Mouse (Mus musculus): ENCODE data around the gene Dhdh. TPM values are rescaled to one million over a fixed set of nuclear protein-coding genes. Genes with fewer than 3 reads are reported as not detected.

Dhdh gene
- total and polyA plus RNA-seq, 3 experiments: 1.6 to 18.0 (median 6.8) TPM

GRCm38 (mm10) chr7:45451344-45451982 lies 37.1 kb downstream of the Dhdh start:
- Histone ChIP-seq H3K4me3 (ENCODE audit: low read depth, low read length) (no peak overlapping the region), H3K36me3 (replicated peaks) (peaks cover 83% of the 10 kb centered on the region), H3K27me3 (ENCODE audit: insufficient read depth, low read length) (no peaks in the 10 kb centered on the region; the same call in 1 of the 2 replicates), H3K9me3 (replicated peaks) (no peaks in the 10 kb centered on the region), H3K4me1 (ENCODE audit: insufficient read depth, low read depth, low read length) (peaks cover 39% of the 10 kb centered on the region)
- TF ChIP-seq POLR2AphosphoS5 (IDR thresholded peaks at IDR 0.05; ENCODE audit: insufficient replicate concordance, low read depth, low read length) (no peak), CTCF (IDR thresholded peaks at IDR 0.05; ENCODE audit: low read depth, low read length) (peak; percentile 77), GATA2 (IDR thresholded peaks at IDR 0.05; ENCODE audit: borderline replicate concordance, low read depth, low read length) (no peak)
- DNase-seq (ENCODE audit: low spot score): peak; percentile 75
- peak; percentile 59; the same call in 1 of the 2 replicates for ATAC-seq (ENCODE audit: extremely low read depth, insufficient number of reproducible peaks, low FRiP score, poor library complexity, severe bottlenecking)

- TF ChIP-seq GATA1 (IDR thresholded peaks at IDR 0.05; ENCODE audit: borderline replicate concordance, low read length): no peak
- no peak for TF ChIP-seq GATA2 (IDR thresholded peaks at IDR 0.05; ENCODE audit: borderline replicate concordance, low read depth, low read length)
- H3K27me3 ChIP-seq (ENCODE audit: insufficient read depth, low read length): no peaks in the 10 kb centered on the region
- H3K9me3 ChIP-seq (replicated peaks): no peaks in the 10 kb centered on the region
- peaks cover 30% of the 10 kb centered on the region for H3K4me1 ChIP-seq (ENCODE audit: insufficient read depth, low read depth, low read length)
- H3K4me3 ChIP-seq (ENCODE audit: low read depth, low read length): no peak overlapping the region
- H3K36me3 ChIP-seq (replicated peaks): peaks cover 81% of the 10 kb centered on the region
- no peak for DNase-seq (ENCODE audit: low spot score)
- no peak for ATAC-seq (ENCODE audit: extremely low read depth, insufficient number of reproducible peaks, low FRiP score, poor library complexity, severe bottlenecking)
Observed at GRCm38 (mm10) chr7:45449974-45450373, 38.6 kb downstream of the Dhdh start.

GRCm38 (mm10) chr7:45447325-45447990 lies 41.1 kb downstream of the Dhdh start:
- Histone ChIP-seq H3K27me3 (ENCODE audit: insufficient read depth, low read length) (no peaks in the 10 kb centered on the region), H3K36me3 (replicated peaks) (peaks cover 84% of the 10 kb centered on the region), H3K9me3 (replicated peaks) (no peaks in the 10 kb centered on the region), H3K4me1 (ENCODE audit: insufficient read depth, low read depth, low read length) (peaks cover 50% of the 10 kb centered on the region), H3K4me3 (ENCODE audit: low read depth, low read length) (peak overlapping the region; percentile 43; the same call in 1 of the 2 replicates)
- ATAC-seq (ENCODE audit: extremely low read depth, insufficient number of reproducible peaks, low FRiP score, poor library complexity, severe bottlenecking) (no peak), DNase-seq (ENCODE audit: low spot score) (no peak)
- no peak for TF ChIP-seq TAL1 (conservative IDR thresholded peaks at IDR 0.05; ENCODE audit: low read depth, low read length)
- TF ChIP-seq GATA2 (IDR thresholded peaks at IDR 0.05; ENCODE audit: borderline replicate concordance, low read depth, low read length): no peak
- no peak for TF ChIP-seq POLR2AphosphoS5 (IDR thresholded peaks at IDR 0.05; ENCODE audit: insufficient replicate concordance, low read depth, low read length)
- no peak for TF ChIP-seq GATA1 (IDR thresholded peaks at IDR 0.05; ENCODE audit: borderline replicate concordance, low read length)
- TF ChIP-seq CTCF (IDR thresholded peaks at IDR 0.05; ENCODE audit: low read depth, low read length): no peak

GRCm38 (mm10) chr7:45446589-45446988 lies 42.0 kb downstream of the Dhdh start:
- no peak overlapping the region for H3K4me3 ChIP-seq (ENCODE audit: low read depth, low read length)
- no peak for DNase-seq (ENCODE audit: low spot score)
- peaks cover 82% of the 10 kb centered on the region for H3K36me3 ChIP-seq (replicated peaks)
- ATAC-seq (ENCODE audit: extremely low read depth, insufficient number of reproducible peaks, low FRiP score, poor library complexity, severe bottlenecking): no peak
- peaks cover 46% of the 10 kb centered on the region for H3K4me1 ChIP-seq (ENCODE audit: insufficient read depth, low read depth, low read length)
- no peaks in the 10 kb centered on the region for H3K9me3 ChIP-seq (replicated peaks)
- no peaks in the 10 kb centered on the region for H3K27me3 ChIP-seq (ENCODE audit: insufficient read depth, low read length)
- TF ChIP-seq TAL1 (conservative IDR thresholded peaks at IDR 0.05; ENCODE audit: low read depth, low read length) (no peak), GATA2 (IDR thresholded peaks at IDR 0.05; ENCODE audit: borderline replicate concordance, low read depth, low read length) (no peak), GATA1 (IDR thresholded peaks at IDR 0.05; ENCODE audit: borderline replicate concordance, low read length) (no peak), CTCF (IDR thresholded peaks at IDR 0.05; ENCODE audit: low read depth, low read length) (no peak), POLR2AphosphoS5 (IDR thresholded peaks at IDR 0.05; ENCODE audit: insufficient replicate concordance, low read depth, low read length) (no peak)

GRCm38 (mm10) chr7:45443526-45444420 lies 44.8 kb downstream of the Dhdh start:
- TF ChIP-seq GATA2 (IDR thresholded peaks at IDR 0.05; ENCODE audit: borderline replicate concordance, low read depth, low read length) (no peak), TAL1 (conservative IDR thresholded peaks at IDR 0.05; ENCODE audit: low read depth, low read length) (peak; percentile 66; the same call in 1 of the 2 replicates), POLR2AphosphoS5 (IDR thresholded peaks at IDR 0.05; ENCODE audit: insufficient replicate concordance, low read depth, low read length) (no peak), GATA1 (IDR thresholded peaks at IDR 0.05; ENCODE audit: borderline replicate concordance, low read length) (no peak), CTCF (IDR thresholded peaks at IDR 0.05; ENCODE audit: low read depth, low read length) (no peak)

More at GRCm38 (mm10) chr7:45443526-45444420, 44.8 kb downstream of the Dhdh start:
- DNase-seq (ENCODE audit: low spot score) (no peak), ATAC-seq (ENCODE audit: extremely low read depth, insufficient number of reproducible peaks, low FRiP score, poor library complexity, severe bottlenecking) (peak; percentile 78)
- Histone ChIP-seq H3K9me3 (replicated peaks) (no peaks in the 10 kb centered on the region), H3K4me3 (ENCODE audit: low read depth, low read length) (no peak overlapping the region), H3K27me3 (ENCODE audit: insufficient read depth, low read length) (no peaks in the 10 kb centered on the region), H3K36me3 (replicated peaks) (peaks cover 89% of the 10 kb centered on the region), H3K4me1 (ENCODE audit: insufficient read depth, low read depth, low read length) (peaks cover 39% of the 10 kb centered on the region)
